Mouse (Mus musculus): Measurements from ENCODE around the gene Perm1. TPM values are rescaled to one million over a fixed set of nuclear protein-coding genes. Genes with fewer than 3 reads are reported as not detected.

Perm1 gene
- polyA plus RNA-seq (2012; rRNA removed) = 0.80 and 0.85 TPM in 2 replicates

GRCm38 (mm10) chr4:156215649-156216048 is at the start of gene Perm1:
TSS of gene Perm1 (plus strand) at chr4:156215868.

DNA sequence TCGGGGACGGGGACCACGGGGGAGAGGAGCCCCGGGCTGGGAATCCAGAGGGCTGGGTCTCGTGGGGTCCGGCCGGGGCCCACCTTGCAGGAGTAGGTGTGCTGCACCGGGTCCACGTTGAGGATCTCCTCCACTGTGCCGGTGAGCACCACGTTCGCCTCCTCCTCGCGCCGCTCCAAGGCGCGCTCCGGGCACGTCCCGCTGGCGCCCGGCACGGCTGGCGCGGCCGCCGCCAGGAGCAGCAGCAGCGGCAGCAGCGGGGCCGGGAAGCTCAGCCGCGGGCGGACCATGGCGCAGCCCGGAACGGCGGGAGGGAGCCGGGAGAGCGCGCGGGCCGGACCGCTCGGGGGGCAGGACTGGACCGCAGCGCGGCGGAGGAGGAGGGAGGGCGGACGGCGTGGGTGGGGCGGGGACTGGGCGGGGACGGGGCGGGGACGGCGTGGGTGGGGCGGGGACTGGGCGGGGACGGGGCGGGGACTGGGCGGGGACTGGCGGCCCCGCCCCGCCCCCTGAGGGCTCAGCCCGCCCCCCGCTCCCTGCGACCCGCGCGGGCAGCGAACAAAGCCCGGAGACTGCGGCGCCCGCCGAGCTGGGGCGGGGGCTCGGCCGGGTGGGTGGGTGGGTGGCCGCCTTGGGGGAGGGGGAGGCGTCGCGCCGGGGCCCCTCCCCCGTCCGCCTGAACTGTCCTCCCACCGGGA is 18.4 kb upstream of the Perm1 start, which contains the start of gene Agrn:
Gene Agrn, minus strand, starts transcription at position 358 of the 698 bp plus-strand sequence.

DNA sequence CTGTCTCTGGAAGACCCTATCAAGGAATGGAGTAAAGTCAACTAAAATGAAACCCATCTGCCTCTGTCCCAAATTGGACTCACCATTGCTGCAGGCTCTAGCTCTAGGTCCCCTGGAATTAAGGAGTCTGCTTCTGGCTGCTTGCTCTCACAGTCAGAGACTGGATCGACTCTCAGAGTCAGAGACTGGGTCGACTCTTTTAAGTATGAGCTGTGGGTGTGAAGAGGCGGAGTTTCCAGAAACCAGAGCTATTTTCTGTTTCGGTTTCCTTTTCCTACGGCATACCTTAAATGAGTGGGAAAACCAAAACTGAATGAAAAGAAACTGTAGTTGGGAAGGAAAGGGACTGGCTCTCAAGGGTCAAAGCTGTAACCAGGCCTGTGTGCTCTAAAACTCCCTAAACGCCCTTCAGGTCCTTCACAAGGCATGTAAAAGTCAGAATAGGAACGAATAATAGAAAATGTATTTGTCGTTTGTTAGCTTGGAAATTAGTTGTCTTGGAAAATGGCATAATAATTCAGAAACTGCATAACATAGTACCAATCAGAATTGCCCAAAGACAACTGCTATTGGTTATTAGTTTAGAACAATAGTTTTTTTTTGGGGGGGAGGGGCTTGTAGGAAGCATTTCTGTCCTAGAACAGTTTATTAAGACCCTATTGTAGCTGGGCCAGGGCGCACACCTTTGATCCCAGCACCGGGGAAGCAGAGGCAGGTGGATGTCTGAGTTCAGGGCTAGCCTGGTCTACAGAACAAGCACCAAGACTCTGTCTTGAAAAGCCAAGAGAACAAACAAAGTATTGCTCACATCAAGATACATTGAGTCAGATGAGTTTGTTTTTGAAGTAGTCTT is 14.8 kb upstream of the Perm1 start, which contains the start of gene Isg15:
Gene Isg15, minus strand, starts transcription at position 196 of the 853 bp plus-strand sequence.

DNA sequence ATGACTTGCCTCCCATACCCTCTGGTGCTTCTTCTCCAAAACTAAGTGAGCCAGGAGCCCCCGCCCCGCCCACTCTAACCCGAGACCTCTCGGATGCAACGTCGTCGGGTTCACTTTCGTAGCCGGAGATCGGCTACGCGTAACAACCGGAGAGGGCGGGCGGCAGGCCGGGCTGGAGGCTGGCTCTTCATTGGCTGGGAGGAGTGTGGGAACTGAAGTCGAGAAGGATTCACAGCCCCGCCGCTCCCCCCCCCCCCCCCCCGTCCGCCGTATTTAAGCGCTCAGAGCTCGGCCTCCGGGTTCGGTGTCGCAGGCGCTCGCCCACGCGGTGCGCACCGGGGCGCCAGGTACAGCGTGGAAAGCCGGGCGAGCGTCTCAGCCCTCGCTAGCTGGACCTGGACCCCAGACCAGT is 12.7 kb upstream of the Perm1 start, which contains the start of gene AW011738:
Gene AW011738, plus strand, starts transcription at position 304 of the 412 bp plus-strand sequence.

DNA sequence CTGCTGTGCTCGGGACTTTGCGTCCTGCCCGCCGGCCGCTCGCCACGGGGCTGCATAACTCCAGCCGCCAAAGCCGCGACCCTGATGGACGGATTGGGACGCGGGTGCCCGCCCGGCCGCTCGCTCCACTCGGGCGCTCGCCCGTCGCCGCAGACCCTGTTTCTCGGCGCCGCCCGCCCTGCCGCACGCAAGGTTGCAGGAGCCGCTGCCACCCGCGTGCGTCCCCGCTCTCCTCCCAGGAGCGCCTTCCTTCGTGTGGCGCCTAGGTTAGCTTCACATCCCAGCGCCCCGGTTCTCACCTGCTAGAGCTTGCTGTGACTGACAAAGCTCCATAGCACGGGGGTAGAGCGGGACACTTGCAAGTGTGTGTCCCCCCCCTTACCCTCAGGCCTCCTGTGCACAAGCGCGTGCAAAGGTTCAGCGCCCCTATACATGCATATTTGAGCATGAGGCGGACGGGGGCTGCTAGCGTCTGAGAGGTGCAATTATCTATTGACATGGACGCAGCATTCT is 19.1 kb downstream of the Perm1 start, which contains the start of gene Plekhn1:
Gene Plekhn1, minus strand, starts transcription at position 157 of the 513 bp plus-strand sequence.

DNA sequence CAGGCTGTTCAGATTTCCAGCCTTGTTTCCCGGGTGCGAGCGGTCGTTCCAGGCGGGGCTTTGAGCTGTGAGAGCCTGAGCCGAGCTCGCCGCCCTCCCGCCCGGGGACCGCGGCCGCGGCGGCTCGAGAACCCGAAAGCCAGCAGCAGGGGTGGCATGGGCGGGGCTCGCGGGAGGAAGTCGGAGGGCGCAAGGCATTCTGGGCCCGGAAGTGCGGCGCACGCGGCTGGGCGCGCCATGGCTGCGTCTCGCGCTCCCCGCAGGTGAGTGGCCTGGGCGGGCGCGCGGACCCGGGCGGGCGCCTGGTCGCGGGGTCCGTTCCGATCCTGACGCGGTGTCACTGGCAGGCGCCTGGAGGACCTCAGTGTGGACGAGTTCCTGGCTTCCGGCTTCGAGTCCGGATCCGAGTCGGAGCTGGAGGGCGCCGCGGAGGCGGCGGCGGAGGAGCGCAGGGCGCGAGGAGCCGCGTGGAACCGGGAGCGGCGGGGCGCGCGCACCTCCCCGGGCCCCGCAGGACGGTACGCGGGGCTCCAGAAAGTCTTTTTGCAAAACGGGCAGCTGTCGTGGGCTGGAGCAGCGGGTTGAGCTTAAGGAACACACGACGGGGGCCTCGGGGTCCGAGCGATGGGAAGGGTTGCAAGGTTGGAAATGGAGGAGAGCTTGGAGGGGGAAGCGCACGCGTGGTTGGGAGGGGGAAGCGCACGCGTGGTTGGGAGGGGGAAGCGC is 20.3 kb downstream of the Perm1 start, which contains the start of gene Noc2l:
Gene Noc2l, plus strand, starts transcription at position 203 of the 726 bp plus-strand sequence.

DNA sequence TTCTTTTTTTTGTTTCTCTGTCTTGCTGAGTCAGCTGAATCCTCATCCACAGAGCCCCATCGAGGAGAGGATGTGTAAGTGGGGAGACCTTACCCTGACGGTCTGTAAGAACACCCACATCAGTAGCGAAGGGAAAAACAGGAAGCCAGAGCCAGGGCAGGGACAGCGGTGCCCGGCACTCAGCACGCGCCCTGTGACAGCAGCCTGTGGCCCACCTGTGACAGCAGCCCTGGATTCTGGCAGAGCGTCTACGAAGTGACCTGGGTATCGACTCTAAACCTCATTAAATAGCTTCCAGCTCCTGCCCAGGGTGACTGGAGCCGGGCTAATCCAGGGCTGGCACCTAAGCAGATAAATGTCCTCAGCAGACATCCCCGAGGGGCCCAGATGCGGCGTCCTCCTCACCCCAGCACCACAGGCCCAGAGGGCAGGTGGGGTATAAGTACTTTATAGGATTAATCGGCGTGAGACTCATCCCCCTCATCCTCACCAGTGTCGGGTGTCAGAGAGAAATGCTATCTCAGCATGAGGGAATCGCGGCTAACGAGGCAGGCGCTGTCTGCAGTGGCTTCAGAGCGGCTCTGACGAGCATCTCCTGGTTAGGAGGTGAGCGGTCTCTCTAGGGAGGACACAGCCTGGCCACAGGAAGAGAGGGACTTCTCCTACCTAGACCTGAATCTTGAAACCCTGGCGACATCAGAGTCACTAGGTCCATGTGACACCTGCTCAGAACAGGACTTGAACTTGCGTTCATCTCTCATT is 39.6 kb downstream of the Perm1 start, which contains the start of gene Samd11:
Gene Samd11, minus strand, starts transcription at position 580 of the 762 bp plus-strand sequence.

Other genes starting within 250 kb of the Perm1 start
- gene B3galt6, start 223.2 kb upstream of the Perm1 start, polyA plus RNA-seq (2012; rRNA removed) = 8.5 and 10.3 TPM in 2 replicates
- 76.6 and 90.7 TPM in 2 replicates for gene Sdf4, start 223.0 kb upstream of the Perm1 start, polyA plus RNA-seq (2012; rRNA removed)
- gene Tnfrsf4, start 202.0 kb upstream of the Perm1 start, polyA plus RNA-seq (2012; rRNA removed) = 4.2 and 4.4 TPM in 2 replicates
- gene Tnfrsf18, start 189.7 kb upstream of the Perm1 start, polyA plus RNA-seq (2012; rRNA removed) = 0.06 and 0.16 TPM in 2 replicates
- 0.24 and 0.45 TPM in 2 replicates for gene Ttll10, start 156.5 kb upstream of the Perm1 start, polyA plus RNA-seq (2012; rRNA removed)
- gene 9430015G10Rik, start 105.9 kb upstream of the Perm1 start, polyA plus RNA-seq (2012; rRNA removed) = 58.0 and 88.7 TPM in 2 replicates
- gene Rnf223, start 85.4 kb upstream of the Perm1 start, polyA plus RNA-seq (2012; rRNA removed) = 2.9 and 4.2 TPM in 2 replicates
- gene Agrn, start 18.4 kb upstream of the Perm1 start, polyA plus RNA-seq (2012; rRNA removed) = 227 and 301 TPM in 2 replicates
- 1.0 and 1.2 TPM in 2 replicates for gene Isg15, start 15.1 kb upstream of the Perm1 start, polyA plus RNA-seq (2012; rRNA removed)
- 5.1 and 8.3 TPM in 2 replicates for gene AW011738, start 12.6 kb upstream of the Perm1 start, polyA plus RNA-seq (2012; rRNA removed)
- gene Plekhn1, start 19.0 kb downstream of the Perm1 start, polyA plus RNA-seq (2012; rRNA removed) = 53.9 and 68.3 TPM in 2 replicates
- gene Noc2l, start 20.1 kb downstream of the Perm1 start, polyA plus RNA-seq (2012; rRNA removed) = 115 and 144 TPM in 2 replicates
- 5.3 and 5.9 TPM in 2 replicates for gene Samd11, start 39.8 kb downstream of the Perm1 start, polyA plus RNA-seq (2012; rRNA removed)
- gene Vmn2r-ps159, start 115.2 kb downstream of the Perm1 start, polyA plus RNA-seq (2012; rRNA removed) = not detected in 2 replicates